Mouse (Mus musculus) E14TG2a.4 (cell line): ENCODE data around the gene Etv5.

Experiments used
- CTCF ChIP-seq: conservative IDR thresholded peaks from 2 replicates; pipeline ENCODE4 v1.5.1; 2014; ENCODE audit warnings: low read length
- NANOG ChIP-seq: IDR thresholded peaks from 2 replicates; pipeline ENCODE4 v1.6.1; 2014; ENCODE audit warnings: borderline replicate concordance, low read length, mixed read lengths
- POU5F1 ChIP-seq: IDR thresholded peaks from 2 replicates; pipeline ENCODE4 v1.6.1; 2014; ENCODE audit warnings: low read length, borderline replicate concordance

- no peak for TF ChIP-seq CTCF
- no peak for TF ChIP-seq POU5F1
- no peak for TF ChIP-seq NANOG
These were observed 89.7 kb downstream of the Etv5 start for GRCm38 (mm10) chr16:22349798-22350197.
